Mouse (Mus musculus): ENCODE measurements around the gene Ylpm1.

Gene Ylpm1

DNA sequence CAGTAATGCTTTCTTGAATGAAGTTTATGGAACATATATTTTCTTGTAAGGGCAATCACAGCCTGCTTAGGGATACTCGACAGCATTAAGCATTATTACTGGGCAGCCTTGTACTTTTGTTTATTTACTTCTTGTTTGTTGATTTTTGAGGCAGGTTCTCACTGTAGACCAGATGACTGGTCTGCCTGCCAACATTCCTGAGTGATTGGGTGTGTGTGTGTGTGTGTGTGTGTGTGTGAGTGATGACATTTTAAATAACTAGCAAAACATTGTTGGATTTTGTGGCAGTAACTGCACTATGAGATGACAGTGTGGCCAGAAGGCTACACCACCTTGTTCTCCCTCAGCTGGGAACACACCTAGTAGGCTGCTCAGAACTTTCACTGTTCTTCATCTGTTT is 13.7 kb downstream of the Ylpm1 start:
- peak; percentile 46 for DNase-seq (ENCODE audit: low read depth)

DNA sequence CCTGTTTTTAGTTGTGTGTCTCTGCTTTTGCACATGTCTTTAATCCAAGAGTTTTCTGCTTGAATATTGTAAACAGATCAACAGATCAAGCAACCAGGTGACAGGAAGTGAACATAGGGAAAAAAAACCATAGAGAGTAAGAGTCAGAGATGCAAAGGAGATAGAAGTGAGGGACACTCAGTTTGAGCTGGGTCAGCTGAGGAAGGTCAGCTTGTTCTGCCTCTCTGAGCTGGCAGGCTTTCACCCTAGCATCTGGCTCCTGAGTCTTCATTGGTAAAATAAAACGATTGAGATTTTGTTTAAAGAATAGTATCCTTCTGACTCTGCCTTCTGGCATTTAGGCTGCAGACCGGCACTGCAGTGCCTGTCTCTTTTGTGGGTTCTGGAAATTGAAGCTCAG is 14.4 kb downstream of the Ylpm1 start:
- DNase-seq (ENCODE audit: low read depth) = no peak

DNA sequence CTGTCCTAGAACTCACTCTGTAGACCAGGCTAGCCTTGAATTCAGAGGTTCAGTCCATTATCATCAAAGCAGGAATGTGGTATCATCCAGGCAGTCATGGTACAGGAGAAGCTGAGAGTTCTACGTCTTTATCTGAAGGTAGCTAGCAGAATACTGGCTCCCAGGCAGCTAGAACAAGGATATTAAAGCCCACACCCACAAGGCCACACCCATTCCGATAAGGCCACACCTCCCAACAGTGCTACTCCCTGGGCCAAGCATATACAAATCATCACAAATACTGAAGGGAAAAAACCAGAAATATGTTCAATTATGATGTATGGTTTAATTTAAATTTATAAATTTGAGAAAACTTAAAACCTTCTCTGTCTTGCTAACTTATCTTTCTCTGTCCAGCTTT is 16.1 kb downstream of the Ylpm1 start:
- DNase-seq (ENCODE audit: low read depth) = no peak

DNA sequence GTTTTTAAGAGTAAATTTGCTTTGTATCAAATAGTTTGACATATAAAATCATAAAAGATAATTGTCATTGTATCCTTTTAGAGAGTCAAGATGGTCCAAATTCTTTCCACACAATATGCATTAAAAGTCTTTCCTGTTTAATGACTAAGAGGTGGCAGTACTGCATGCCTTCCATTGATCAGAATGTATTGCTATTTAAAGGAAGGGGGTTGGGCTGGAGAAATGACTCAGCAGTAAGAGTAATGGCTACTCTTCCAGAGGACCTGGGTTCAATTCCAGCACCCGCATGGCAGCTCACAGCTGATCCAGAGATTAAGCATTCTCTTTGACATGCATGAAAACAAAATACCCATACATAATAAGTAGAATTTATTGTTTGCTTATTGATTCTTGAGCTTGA is 25.9 kb downstream of the Ylpm1 start:
- DNase-seq (ENCODE audit: low read depth) = no peak

DNA sequence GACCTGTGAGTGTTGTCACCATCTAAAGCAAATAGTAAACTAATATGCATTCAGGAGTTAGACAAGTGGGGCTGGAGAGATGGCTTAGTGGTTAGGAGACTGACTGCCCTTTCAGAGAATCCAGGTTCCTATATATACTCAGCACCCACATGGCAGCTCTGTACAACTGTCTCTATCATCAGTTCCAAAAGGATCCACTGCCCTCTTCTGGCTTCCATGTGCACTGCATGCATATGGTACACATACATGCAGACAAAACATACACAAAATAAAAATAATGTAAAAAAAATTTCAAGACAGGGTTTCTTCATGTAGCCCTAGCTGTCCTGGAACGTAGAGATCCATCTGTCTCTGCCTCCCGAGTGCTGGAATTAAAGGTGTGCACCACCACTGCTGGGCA is 36.6 kb downstream of the Ylpm1 start:
- DNase-seq (ENCODE audit: low read depth) = peak; percentile 54

DNA sequence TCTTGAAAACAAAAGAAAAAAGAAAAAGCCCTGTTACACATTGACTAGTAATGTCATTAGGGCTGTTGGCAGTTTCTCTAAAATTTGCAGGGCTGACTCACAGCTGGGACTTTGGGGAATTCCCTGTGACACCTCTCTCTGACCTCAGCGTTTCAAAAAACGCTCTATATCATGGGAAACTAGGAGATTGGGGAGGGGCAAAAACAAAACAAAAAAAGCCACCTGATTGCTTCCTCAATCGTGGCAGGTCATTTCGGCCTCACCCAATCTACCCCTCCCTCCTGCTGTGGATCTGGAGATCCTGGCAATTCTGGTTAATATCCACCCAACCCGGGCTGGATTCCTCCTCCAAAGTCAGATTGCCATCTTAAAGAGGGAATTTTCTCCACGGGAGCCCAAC is 55.1 kb downstream of the Ylpm1 start:
- DNase-seq (ENCODE audit: low read depth) = peak; percentile 76

DNA sequence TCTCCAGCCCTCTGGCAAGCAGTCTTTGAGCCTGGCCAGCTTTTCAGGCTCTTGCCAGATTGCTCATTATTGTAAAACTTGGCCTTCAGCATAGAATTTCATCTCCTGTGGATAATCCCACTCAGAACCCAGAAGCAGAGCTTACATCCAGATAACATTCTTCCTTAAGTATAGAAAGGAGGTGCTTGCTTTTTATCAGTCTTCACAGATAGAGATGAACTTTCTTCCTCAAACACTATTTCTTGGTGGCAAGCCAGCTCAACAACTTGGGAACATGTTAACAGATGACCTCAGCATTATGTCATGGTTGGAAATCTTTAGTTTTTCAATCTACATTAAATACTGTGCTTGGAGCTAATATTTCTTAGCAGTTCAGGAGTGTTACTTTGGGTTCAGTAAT is 74.9 kb downstream of the Ylpm1 start:
- DNase-seq (ENCODE audit: low read depth) = no peak

DNA sequence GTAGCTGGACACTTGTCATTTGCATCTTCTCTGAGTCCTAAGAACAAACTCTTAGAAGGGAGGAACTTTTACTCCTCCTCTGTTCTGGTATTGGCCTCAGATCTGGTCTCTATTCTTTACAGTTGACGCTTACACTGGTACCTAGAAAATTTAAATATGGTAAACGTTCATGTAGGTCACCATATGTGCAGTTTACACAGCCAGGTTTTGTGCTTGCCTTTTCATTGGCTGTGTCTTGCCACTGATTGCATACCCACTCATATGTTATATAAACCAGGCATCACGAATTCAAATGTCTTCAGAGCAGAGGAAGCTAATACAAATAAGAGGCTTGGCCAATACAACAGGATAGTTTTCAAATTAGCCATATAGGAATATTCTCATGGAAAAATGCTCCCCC is 81.0 kb downstream of the Ylpm1 start:
- no peak for DNase-seq (ENCODE audit: low read depth)

DNA sequence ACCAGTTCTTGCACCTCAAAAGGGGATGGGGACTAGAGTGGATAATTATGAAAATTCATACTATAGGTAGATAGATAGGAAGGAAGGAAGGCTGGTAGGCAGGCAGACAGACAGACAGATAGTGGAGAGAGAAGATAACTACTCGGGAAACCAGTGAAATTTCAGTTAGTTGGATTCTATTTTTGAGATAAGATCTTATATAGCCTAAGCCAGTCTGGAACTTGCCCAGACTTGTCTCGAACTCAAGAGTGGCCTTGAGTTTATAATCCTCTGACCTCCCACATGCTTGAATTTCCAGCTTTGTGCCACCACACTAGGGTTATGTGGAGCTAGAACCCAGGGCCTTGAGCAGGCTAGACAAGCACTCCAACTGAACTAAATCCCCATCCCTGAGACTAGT is 88.1 kb downstream of the Ylpm1 start:
- no peak for DNase-seq (ENCODE audit: low read depth)

DNA sequence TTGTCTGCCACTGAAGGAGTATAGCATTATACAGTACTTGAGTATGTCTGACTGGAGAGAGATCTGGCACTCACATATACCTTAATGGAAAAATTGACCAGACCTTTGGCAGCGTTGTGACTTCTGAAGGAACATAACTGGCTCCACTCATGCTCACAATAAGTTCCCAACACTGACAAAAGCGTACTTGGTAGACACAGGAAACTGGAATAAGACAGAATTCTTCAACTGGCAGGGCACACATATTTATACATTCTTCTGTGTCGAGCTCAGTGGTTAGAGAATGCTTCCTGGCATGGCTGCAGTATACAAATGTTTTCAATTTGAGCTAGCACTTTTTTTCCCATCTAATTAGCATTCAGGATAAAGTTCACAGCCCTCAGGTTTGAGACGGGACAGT is 88.8 kb downstream of the Ylpm1 start:
- peak; percentile 56 for DNase-seq (ENCODE audit: low read depth)

DNA sequence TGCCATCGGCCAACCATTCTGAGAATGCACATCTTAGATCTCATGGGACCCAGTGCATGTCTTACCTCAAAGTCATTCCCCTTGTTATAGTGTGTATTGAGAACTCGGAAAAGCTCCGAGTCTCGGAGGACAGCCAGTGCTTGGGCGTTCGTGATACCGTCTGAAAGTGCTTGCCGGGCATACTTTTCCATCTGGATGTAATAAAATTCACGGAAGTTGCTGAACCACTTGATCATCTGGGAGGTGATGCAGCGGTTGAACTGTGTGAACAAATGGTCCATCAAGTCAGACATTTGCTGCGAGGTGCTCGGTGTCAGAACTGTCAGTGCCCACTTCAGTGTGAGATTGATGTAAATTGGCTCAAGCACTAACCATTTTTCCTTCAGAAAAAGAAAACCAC is 91.7 kb downstream of the Ylpm1 start:
- no peak for DNase-seq (ENCODE audit: low read depth)

DNA sequence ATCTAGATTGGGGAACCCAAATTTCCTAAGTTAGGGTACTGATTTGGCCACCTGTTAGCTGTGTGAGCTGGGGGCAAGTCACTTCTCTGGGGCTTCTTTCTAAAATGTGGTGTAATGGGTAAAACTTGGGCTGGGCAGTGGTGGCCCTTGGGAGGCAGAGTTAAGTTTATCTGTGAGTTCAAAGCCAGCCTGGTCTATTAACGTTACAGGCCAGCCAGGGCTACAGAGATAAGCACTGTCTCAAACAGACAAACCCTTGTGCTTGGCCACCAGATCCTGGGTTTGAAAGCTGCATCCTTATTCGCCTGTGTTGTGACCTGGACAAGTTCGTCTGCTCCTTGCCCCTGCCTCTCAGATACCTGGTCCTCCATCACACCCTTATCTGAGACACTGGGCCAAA is 95.1 kb downstream of the Ylpm1 start:
- DNase-seq (ENCODE audit: low read depth) = no peak

DNA sequence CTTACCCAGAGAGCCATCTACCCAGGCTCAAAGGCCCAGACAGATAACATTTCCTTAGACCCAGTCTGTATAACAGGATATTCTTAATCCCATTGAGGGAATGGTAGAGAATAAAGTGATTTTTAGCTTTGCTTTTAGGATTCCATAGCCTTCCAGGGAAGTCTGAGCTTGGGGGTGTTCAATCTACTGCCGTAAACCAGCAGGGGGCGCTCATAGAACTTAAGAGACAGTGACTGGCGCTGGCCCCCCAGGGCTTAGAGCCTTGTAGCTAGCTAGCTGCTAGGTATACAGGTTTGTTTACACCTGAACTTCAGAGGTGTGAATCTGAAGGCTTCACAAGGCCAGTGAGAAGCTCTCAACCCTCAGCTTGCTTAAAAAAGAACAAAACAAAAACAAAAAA is 96.1 kb downstream of the Ylpm1 start:
- peak; percentile 87 for DNase-seq (ENCODE audit: low read depth)

DNA sequence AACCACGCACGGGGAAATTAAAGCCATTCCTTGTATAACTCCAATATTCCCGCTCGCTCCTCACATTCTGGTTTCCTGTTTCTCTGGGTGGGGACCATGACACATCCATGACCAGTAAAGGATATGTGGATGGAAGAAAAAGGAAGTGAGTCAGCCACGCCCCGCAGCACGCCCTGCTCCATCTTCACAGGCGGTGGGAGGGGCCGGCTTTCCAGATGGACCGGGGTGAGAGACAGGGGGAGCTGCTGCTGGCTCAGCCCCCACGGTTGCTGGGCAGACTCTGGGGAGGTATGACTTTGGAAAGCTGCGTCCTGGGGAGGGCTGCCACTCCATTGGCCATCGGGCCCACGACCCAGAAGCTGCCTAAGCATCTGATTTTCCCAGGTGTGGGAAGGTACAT is 97.9 kb downstream of the Ylpm1 start:
- peak; percentile 87 for DNase-seq (ENCODE audit: low read depth)

DNA sequence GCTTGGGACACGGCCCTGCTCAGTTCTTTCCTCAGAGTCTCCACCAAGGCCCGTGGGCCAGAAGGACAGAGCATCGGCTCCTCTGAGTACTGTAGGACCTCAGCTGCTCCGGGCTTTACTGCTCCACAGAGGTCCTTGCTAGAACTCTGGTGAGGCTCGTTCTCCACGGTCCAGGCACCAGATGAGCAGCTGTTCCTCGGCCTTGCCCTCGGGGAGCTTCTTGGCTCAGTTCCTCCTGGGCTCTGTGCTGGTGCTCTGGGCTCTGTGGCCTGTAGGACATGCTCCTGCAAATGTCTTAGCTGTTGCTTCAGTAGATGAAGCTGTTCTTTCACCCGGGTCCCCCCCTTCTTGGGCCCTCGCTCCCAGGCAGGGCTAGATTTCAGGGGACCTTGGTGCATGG is 98.6 kb downstream of the Ylpm1 start:
- no peak for DNase-seq (ENCODE audit: low read depth)

DNA sequence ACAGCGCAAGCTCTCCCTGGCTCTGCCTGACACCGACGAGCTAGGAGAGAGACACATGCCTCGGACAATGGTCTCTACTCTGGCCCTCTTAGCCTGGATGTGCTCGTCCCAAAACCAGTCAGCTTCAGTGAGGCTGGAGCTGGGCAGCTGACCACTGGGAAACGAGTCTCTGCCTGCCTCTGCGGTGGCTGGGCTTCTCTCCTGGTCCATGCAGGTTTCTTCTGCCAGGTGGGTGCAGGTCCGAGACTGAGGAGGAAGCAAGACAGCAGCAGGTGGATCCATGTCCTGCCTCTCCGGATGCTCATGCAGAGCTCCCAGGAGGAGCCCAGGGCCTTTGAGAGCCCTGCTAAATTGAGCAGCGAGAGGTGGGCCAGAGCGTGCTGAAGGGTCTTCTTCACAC is 99.0 kb downstream of the Ylpm1 start:
- no peak for DNase-seq (ENCODE audit: low read depth)

DNA sequence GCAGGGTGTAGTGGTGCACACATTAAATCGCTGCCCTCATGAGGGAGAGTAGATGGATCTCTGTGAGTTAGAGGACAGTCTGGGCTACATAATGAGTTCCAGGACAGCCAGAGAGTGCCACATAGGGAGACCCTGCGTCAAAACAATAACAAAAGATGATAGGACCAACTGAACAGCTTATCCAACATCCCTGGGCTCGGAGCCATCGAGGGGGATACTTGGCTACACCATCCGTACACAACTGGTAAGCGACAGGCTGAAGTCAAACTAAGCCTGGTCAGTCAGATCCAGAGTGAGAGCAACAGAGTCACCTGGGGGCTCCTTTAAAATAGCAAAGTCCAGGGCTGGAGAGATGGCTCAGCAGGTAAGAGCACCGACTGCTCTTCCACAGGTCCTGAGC is 99.7 kb downstream of the Ylpm1 start:
- DNase-seq (ENCODE audit: low read depth) = no peak

DNA sequence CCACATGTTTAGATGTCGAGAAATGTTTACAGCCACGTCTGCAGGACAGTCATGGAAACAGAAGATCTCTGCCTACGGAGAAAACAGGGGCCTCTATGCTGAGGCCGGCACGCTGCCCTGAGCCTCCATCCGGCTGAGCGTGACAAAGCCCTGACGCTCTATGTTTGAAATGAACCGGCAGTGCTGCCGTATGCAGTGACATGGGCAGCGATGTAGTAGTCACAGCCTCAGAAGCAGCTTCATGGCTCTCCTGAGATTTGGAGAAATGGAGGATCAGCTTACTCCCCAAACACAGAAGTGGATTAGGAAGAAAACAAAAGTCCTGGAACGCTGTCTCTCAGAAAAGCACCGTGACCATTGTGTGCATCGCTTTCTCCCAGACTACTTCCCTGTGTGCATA is 104.9 kb downstream of the Ylpm1 start:
- DNase-seq (ENCODE audit: low read depth) = no peak

DNA sequence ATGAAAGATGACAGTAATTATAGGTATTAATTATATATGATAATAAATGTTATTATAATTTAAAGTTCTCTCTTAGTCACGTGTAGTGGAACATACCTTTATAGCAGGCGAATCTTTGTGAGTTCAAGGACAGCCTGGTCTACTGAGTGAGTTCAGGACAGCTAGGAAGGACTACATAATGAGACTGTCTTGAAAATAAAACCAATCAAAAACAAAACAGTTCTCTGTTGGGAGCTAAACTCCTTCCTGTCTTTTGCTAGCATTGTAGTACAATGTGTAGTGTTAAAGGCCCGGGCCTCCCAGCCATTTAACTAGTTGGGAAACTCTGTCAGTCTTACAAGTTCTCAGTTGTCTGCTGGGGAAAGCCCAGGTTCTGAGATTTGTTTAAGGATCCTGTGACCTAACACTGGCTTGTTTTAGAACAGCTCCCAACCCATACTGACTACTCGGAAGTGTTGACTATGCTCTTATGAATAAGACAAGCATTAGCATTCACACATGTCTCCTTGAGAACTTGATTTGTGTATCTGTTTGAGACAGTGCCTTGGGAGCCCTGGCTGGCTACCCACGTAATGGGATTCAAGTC is 105.5 kb downstream of the Ylpm1 start:
- DNase-seq (ENCODE audit: low read depth) = no peak

DNA sequence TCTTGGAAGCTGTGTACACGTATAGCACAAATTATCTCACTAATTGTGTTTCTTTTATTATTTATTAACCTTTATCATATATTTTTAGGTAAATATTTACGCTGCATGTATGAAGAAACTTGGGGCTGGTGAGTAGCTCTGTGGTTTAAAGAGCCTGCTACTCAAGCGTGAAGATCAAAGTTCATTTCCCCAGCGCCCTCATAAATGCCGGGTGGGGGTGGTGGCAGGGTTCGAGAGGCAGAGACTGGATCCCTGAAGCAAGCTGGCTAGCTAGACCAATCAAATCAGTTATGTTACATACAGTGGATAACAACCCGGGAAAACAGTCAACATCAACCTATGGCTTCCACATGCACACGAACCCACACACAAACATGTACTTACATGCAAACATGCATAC is 107.0 kb downstream of the Ylpm1 start:
- DNase-seq (ENCODE audit: low read depth) = no peak

DNA sequence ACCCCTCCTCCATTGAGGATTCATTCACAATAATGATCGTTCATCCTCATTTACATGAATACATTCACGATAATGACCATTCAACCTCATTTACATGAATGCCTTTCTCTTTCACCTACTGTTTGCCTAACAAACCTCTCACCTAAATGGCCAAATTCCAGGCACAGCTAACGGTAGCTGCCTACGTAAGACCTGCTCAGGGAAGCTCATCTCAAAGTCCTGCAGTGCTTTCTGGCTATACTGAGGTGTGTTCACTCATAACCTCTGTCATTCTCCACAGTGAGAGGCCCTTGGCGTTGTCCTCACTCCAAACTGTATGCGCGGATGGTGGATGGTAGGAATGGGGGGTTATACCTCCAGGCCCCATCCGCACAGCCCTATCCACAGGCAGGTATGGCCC is 108.7 kb downstream of the Ylpm1 start:
- no peak for DNase-seq (ENCODE audit: low read depth)

DNA sequence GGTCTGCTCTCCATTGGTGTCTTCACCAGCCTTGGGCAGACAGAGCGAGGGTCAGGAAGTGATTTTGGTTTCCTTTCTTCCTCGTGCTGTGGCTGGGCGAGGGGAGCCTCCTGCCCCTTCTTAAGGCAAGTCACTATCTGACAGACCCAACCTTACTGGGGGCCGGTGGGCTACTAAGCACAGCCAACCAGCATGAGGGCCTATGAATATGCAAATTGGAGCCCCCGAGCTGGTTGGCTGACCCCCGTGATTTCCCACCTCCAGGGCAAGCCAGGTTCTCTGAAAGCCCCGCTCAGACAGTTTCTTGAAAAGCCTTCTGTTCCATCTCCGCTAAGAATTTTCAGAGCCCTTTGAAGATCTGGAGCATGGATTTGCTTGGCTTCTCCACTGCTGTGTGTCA is 110.2 kb downstream of the Ylpm1 start:
- no peak for DNase-seq (ENCODE audit: low read depth)

DNA sequence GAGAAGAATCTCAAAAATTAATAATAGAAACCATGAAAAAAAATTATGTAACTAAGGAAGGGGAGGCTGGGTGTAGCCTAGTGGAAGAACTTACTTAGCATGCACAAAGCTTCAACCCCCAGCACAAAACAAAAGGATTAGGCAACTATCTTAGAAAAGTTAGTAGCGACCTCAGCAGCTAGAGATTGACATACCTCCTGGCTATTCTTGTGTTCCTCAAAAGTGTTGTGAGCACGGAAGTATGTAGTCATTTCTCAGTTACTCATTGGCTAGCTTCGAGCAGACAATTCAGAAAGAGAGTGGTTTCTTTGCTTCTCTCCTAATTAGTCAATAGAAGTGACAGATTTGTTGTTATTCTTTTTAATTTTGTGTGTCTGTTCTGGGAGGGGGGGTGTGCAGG is 112.5 kb downstream of the Ylpm1 start:
- DNase-seq (ENCODE audit: low read depth) = no peak

DNA sequence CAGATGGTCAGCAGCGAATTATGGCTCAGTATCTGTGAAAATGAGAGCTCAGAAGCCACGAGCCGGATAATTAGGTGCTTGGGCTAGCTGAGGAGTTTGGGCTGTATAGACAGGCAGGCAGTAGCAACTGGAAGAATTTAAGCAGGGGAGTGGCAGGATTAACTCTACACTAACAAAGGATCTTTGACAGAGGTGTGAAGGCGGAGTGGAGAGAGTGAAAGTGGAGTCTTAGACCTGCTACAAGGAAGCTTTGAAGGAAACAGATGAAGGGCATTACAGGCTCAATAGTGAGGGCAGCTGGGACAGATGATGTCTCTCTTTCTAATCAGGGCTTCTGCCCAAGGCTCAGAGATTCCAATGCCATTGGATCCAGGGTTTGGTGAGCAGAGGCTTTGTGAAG is 113.3 kb downstream of the Ylpm1 start:
- DNase-seq (ENCODE audit: low read depth) = no peak
